Comparison of ENCODE assay signal across 12 mouse cellular contexts in genomic region chr11:102404161-102405010, GRCm38 (mm10). TPM values are rescaled to one million over a fixed set of nuclear protein-coding genes. Genes with fewer than 3 reads are reported as not detected.
DNase-seq lines count a peak whose midpoint lies in the region; ATAC-seq and TF ChIP-seq lines count a peak whose summit lies in the region.
"Had no signal": no experiment of that assay in that cellular context is flagged by ENCODE, and none has a peak within 500 bp of the region (broad histone marks: within the 10 kb centered on the region; RNA-seq: fewer than 3 reads in every experiment).

No protein-coding gene starts in this region.

- H3K27ac ChIP-seq in forebrain, embryonic 10.5 days, result peak overlapping the region; percentile 22; the same call in 1 of the 2 replicates
- H3K27ac ChIP-seq in forebrain, embryonic 11.5 days (ENCODE audit: low read depth, low read length), result no peak overlapping the region
- no peak overlapping the region for H3K27ac ChIP-seq in lung, postnatal 0 days (ENCODE audit: low read length)
- no peak overlapping the region for H3K27ac ChIP-seq in kidney, embryonic 15.5 days

- TF ChIP-seq CTCF in lung, postnatal 0 days (IDR thresholded peaks at IDR 0.05), result no peak
- TF ChIP-seq CTCF in lung, adult 2 months (IDR thresholded peaks at IDR 0.05; ENCODE audit: insufficient read depth, low read length), result no peak

- H3ac ChIP-seq in myocyte (ENCODE audit: control insufficient read depth, insufficient read length), result no peak overlapping the region

- no peak overlapping the region for H3K9ac ChIP-seq in forebrain, embryonic 11.5 days (ENCODE audit: low read length)
- no peak overlapping the region for H3K9ac ChIP-seq in lung, postnatal 0 days (replicated peaks; ENCODE audit: low read depth)
- no peak overlapping the region for H3K9ac ChIP-seq in kidney, embryonic 15.5 days

- WGBS in forebrain, embryonic 10.5 days, result 85% methylated on average over 18 of the region's 18 CpGs
- WGBS in forebrain, embryonic 11.5 days, result 79% methylated on average over 18 of the region's 18 CpGs
- WGBS in lung, postnatal 0 days, result 62% methylated on average over 18 of the region's 18 CpGs
- WGBS in lung, adult 2 months, result 79% methylated on average over 18 of the region's 18 CpGs
- 72% methylated on average over 18 of the region's 18 CpGs for WGBS in kidney, embryonic 15.5 days

- peaks cover 21% of the 10 kb centered on the region for H3K79me2 ChIP-seq in myocyte (ENCODE audit: control insufficient read depth, insufficient read depth)

- peaks cover 33% of the 10 kb centered on the region for H3K27me3 ChIP-seq in forebrain, embryonic 10.5 days (ENCODE audit: poor library complexity, severe bottlenecking)
- H3K27me3 ChIP-seq in forebrain, embryonic 11.5 days (ENCODE audit: control insufficient read depth, insufficient read depth, low read length), result peaks cover 11% of the 10 kb centered on the region
- peaks cover 12% of the 10 kb centered on the region; the same call in 1 of the 2 replicates for H3K27me3 ChIP-seq in lung, postnatal 0 days (replicated peaks; ENCODE audit: insufficient read depth, low read length)
- peaks cover 18% of the 10 kb centered on the region for H3K27me3 ChIP-seq in kidney, embryonic 15.5 days
- no peaks in the 10 kb centered on the region for H3K27me3 ChIP-seq in myocyte (ENCODE audit: control insufficient read depth, insufficient read depth, insufficient read length)
- H3K27me3 ChIP-seq: CH12.LX had no signal

- no peak overlapping the region for H3K4me2 ChIP-seq in forebrain, embryonic 11.5 days (ENCODE audit: low read depth, low read length, severe bottlenecking)
- no peak overlapping the region for H3K4me2 ChIP-seq in lung, postnatal 0 days (replicated peaks; ENCODE audit: low read depth, low read length)
- peak overlapping the region; percentile 20; the same call in 1 of the 2 replicates for H3K4me2 ChIP-seq in kidney, embryonic 15.5 days
- no peak overlapping the region for H3K4me2 ChIP-seq in myocyte (ENCODE audit: low read depth)

- H3K36me3 ChIP-seq in forebrain, embryonic 10.5 days (replicated peaks), result peaks cover 49% of the 10 kb centered on the region
- peaks cover 9% of the 10 kb centered on the region for H3K36me3 ChIP-seq in forebrain, embryonic 11.5 days (ENCODE audit: control insufficient read depth, insufficient read depth, low read length)
- H3K36me3 ChIP-seq in lung, postnatal 0 days (ENCODE audit: insufficient read depth, low read length), result peaks cover 10% of the 10 kb centered on the region
- H3K36me3 ChIP-seq in kidney, embryonic 15.5 days, result peaks cover 32% of the 10 kb centered on the region
- peaks cover 18% of the 10 kb centered on the region for H3K36me3 ChIP-seq in myocyte (ENCODE audit: control insufficient read depth, insufficient read depth)

- no peak for ATAC-seq in forebrain, embryonic 11.5 days (replicated peaks; ENCODE audit: low FRiP score)
- no peak for ATAC-seq in lung, postnatal 0 days
- no peak for ATAC-seq in kidney, embryonic 15.5 days (replicated peaks; ENCODE audit: low FRiP score)
- ATAC-seq: inflammation-experienced regulatory T-cells, adult 6 months had no signal

- 0 out of 2 replicates have a peak overlapping the region, but pooled peaks have one; percentile 9 for H3K4me3 ChIP-seq in forebrain, embryonic 10.5 days
- no peak overlapping the region for H3K4me3 ChIP-seq in forebrain, embryonic 11.5 days (ENCODE audit: low read depth, low read length)
- H3K4me3 ChIP-seq in lung, postnatal 0 days (ENCODE audit: low read depth, low read length), result no peak overlapping the region
- H3K4me3 ChIP-seq in lung, adult 2 months (replicated peaks; ENCODE audit: extremely low read depth, low read depth, low read length), result no peak overlapping the region
- H3K4me3 ChIP-seq in kidney, embryonic 15.5 days (replicated peaks), result no peak overlapping the region
- H3K4me3 ChIP-seq in myocyte, result no peak overlapping the region

- no peaks in the 10 kb centered on the region for H3K9me3 ChIP-seq in forebrain, embryonic 10.5 days
- no peaks in the 10 kb centered on the region for H3K9me3 ChIP-seq in forebrain, embryonic 11.5 days (ENCODE audit: control insufficient read depth, low read length)
- no peaks in the 10 kb centered on the region for H3K9me3 ChIP-seq in lung, postnatal 0 days (ENCODE audit: low read length)
- H3K9me3 ChIP-seq in kidney, embryonic 15.5 days (replicated peaks), result no peaks in the 10 kb centered on the region

- no peak for DNase-seq in forebrain, embryonic 10.5 days (ENCODE audit: extremely low spot score, low spot score)
- DNase-seq in forebrain, embryonic 11.5 days (ENCODE audit: low spot score), result no peak
- peak; percentile 21 for DNase-seq in lung, postnatal 0 days (ENCODE audit: low spot score)
- no peak for DNase-seq in lung, adult 2 months
- DNase-seq in thymus, postnatal 10 days (ENCODE audit: low spot score in 2 of 2), result no peak
- DNase-seq in ovary, postnatal 36 days (ENCODE audit: low spot score), result no peak
- DNase-seq: embryo, embryonic 11 days; thymus, postnatal 25 days had no signal

- TF ChIP-seq POLR2A in lung, adult 2 months (IDR thresholded peaks at IDR 0.05; ENCODE audit: borderline replicate concordance, extremely low read depth, low read depth, low read length), result no peak
- no peak for TF ChIP-seq POLR2A in myocyte (IDR thresholded peaks at IDR 0.05; ENCODE audit: insufficient read length, low read depth)

- TF ChIP-seq EP300 in lung, postnatal 0 days (IDR thresholded peaks at IDR 0.05), result no peak

- H3K4me1 ChIP-seq in forebrain, embryonic 10.5 days, result peaks cover 70% of the 10 kb centered on the region
- peaks cover 16% of the 10 kb centered on the region for H3K4me1 ChIP-seq in forebrain, embryonic 11.5 days (replicated peaks; ENCODE audit: control insufficient read depth, insufficient read depth, low read length)
- H3K4me1 ChIP-seq in lung, postnatal 0 days (ENCODE audit: insufficient read depth, low read depth, low read length), result peaks cover 8% of the 10 kb centered on the region
- H3K4me1 ChIP-seq in lung, adult 2 months (ENCODE audit: control insufficient read depth, insufficient read depth, low read length), result no peaks in the 10 kb centered on the region
- H3K4me1 ChIP-seq in kidney, embryonic 15.5 days, result peaks cover 63% of the 10 kb centered on the region

TF ChIP-seq in myocyte, 11 proteins besides CTCF, POLR2A, EP300 and RAD21:
- TF ChIP-seq POLR2AphosphoS2 (IDR thresholded peaks at IDR 0.05; ENCODE audit: insufficient read length, low read depth) (peak; percentile 15), TCF3 (IDR thresholded peaks at IDR 0.05; ENCODE audit: insufficient read length, low read depth) (no peak), REST (IDR thresholded peaks at IDR 0.05; ENCODE audit: insufficient read depth, insufficient read length) (no peak)

RNA-seq across cellular contexts. Expression of gene Slc25a39, which starts 3.4 kb away (rescaled TPM):
- 255 and 262 TPM in 2 replicates for polyA plus RNA-seq in forebrain, embryonic 10.5 days (2016; fragmentation: Nextera tagmentation; extraction: Ambion mirVana)
- 196 and 214 TPM in 2 replicates for polyA plus RNA-seq in forebrain, embryonic 11.5 days (2014; fragmentation: Nextera tagmentation; extraction: Ambion mirVana)
- 214 TPM in 2 replicates for polyA plus RNA-seq in lung, postnatal 0 days (2015; fragmentation: Nextera tagmentation; extraction: Ambion mirVana)
- 258 and 290 TPM in 2 replicates for polyA plus RNA-seq in lung, adult 2 months (2012; rRNA removed)
- 271 and 298 TPM in 2 replicates for polyA plus RNA-seq in kidney, embryonic 15.5 days (2015; fragmentation: Nextera tagmentation; extraction: Ambion mirVana)
- polyA plus RNA-seq in myocyte (2012; fragmentation: generic; extraction: Trizol), result 274 TPM

RNA-seq across cellular contexts. Expression of gene Rundc3a, which starts 11.2 kb away (rescaled TPM):
- polyA plus RNA-seq in forebrain, embryonic 10.5 days (2016; fragmentation: Nextera tagmentation; extraction: Ambion mirVana), result 10.5 and 13.5 TPM in 2 replicates
- 33.1 and 35.4 TPM in 2 replicates for polyA plus RNA-seq in forebrain, embryonic 11.5 days (2014; fragmentation: Nextera tagmentation; extraction: Ambion mirVana)
- polyA plus RNA-seq in lung, postnatal 0 days (2015; fragmentation: Nextera tagmentation; extraction: Ambion mirVana), result 1.7 and 1.9 TPM in 2 replicates
- polyA plus RNA-seq in lung, adult 2 months (2012; rRNA removed), result 1.9 and 2.8 TPM in 2 replicates
- 2.5 and 4.9 TPM in 2 replicates for polyA plus RNA-seq in kidney, embryonic 15.5 days (2015; fragmentation: Nextera tagmentation; extraction: Ambion mirVana)
- 10.3 TPM for polyA plus RNA-seq in myocyte (2012; fragmentation: generic; extraction: Trizol)

RNA-seq across cellular contexts. Expression of gene Grn, which starts 25.7 kb away (rescaled TPM):
- 66.2 and 70.1 TPM in 2 replicates for polyA plus RNA-seq in forebrain, embryonic 10.5 days (2016; fragmentation: Nextera tagmentation; extraction: Ambion mirVana)
- polyA plus RNA-seq in forebrain, embryonic 11.5 days (2014; fragmentation: Nextera tagmentation; extraction: Ambion mirVana), result 65.7 and 72.8 TPM in 2 replicates
- polyA plus RNA-seq in lung, postnatal 0 days (2015; fragmentation: Nextera tagmentation; extraction: Ambion mirVana), result 215 and 223 TPM in 2 replicates
- 220 and 257 TPM in 2 replicates for polyA plus RNA-seq in lung, adult 2 months (2012; rRNA removed)
- 151 and 172 TPM in 2 replicates for polyA plus RNA-seq in kidney, embryonic 15.5 days (2015; fragmentation: Nextera tagmentation; extraction: Ambion mirVana)
- polyA plus RNA-seq in myocyte (2012; fragmentation: generic; extraction: Trizol), result 174 TPM

RNA-seq across cellular contexts. Expression of gene Slc4a1, which starts 38.4 kb away (rescaled TPM):
- polyA plus RNA-seq in forebrain, embryonic 10.5 days (2016; fragmentation: Nextera tagmentation; extraction: Ambion mirVana), result 37.4 and 52.1 TPM in 2 replicates
- polyA plus RNA-seq in forebrain, embryonic 11.5 days (2014; fragmentation: Nextera tagmentation; extraction: Ambion mirVana), result 33.8 and 36.8 TPM in 2 replicates
- 9.7 and 9.8 TPM in 2 replicates for polyA plus RNA-seq in lung, postnatal 0 days (2015; fragmentation: Nextera tagmentation; extraction: Ambion mirVana)
- 1.1 and 1.2 TPM in 2 replicates for polyA plus RNA-seq in lung, adult 2 months (2012; rRNA removed)
- 12.8 and 20.2 TPM in 2 replicates for polyA plus RNA-seq in kidney, embryonic 15.5 days (2015; fragmentation: Nextera tagmentation; extraction: Ambion mirVana)
- polyA plus RNA-seq in myocyte (2012; fragmentation: generic; extraction: Trizol), result not detected

RNA-seq across cellular contexts. Expression of gene Fam171a2, which starts 43.1 kb away (rescaled TPM):
- polyA plus RNA-seq in forebrain, embryonic 10.5 days (2016; fragmentation: Nextera tagmentation; extraction: Ambion mirVana), result 2.2 and 2.8 TPM in 2 replicates
- polyA plus RNA-seq in forebrain, embryonic 11.5 days (2014; fragmentation: Nextera tagmentation; extraction: Ambion mirVana), result 11.0 and 11.2 TPM in 2 replicates
- polyA plus RNA-seq in lung, postnatal 0 days (2015; fragmentation: Nextera tagmentation; extraction: Ambion mirVana), result 3.2 and 3.4 TPM in 2 replicates
- polyA plus RNA-seq in lung, adult 2 months (2012; rRNA removed), result 19.6 and 22.8 TPM in 2 replicates
- polyA plus RNA-seq in kidney, embryonic 15.5 days (2015; fragmentation: Nextera tagmentation; extraction: Ambion mirVana), result 6.9 and 7.1 TPM in 2 replicates
- 162 TPM for polyA plus RNA-seq in myocyte (2012; fragmentation: generic; extraction: Trizol)
- polyA plus RNA-seq: inflammation-experienced regulatory T-cells, adult 6 months had no signal
